Mouse (Mus musculus): ENCODE data around the gene Dhx29.

The Dhx29 gene

GRCm38 (mm10) chr13:112927287-112928001 is at the start of gene Dhx29, which contains the start of gene Mtrex:
Gene Dhx29 (plus strand): TSS chr13:112927454.
Gene Mtrex (minus strand): TSS chr13:112927398.
- TF ChIP-seq GATA4 (IDR thresholded peaks at IDR 0.05; ENCODE audit: insufficient replicate concordance, low read length), result peak; percentile 6; the same call in 1 of the 2 replicates

GRCm38 (mm10) chr13:112887234-112887633 is 40.0 kb upstream of the Dhx29 start:
- TF ChIP-seq GATA4 (IDR thresholded peaks at IDR 0.05; ENCODE audit: insufficient replicate concordance, low read length), result no peak

- TF ChIP-seq GATA4 (IDR thresholded peaks at IDR 0.05; ENCODE audit: insufficient replicate concordance, low read length), result no peak
Observed at GRCm38 (mm10) chr13:112902176-112902575, 25.1 kb upstream of the Dhx29 start.

GRCm38 (mm10) chr13:112909663-112910062 is 17.6 kb upstream of the Dhx29 start:
- TF ChIP-seq GATA4 (IDR thresholded peaks at IDR 0.05; ENCODE audit: insufficient replicate concordance, low read length), result no peak

- no peak for TF ChIP-seq GATA4 (IDR thresholded peaks at IDR 0.05; ENCODE audit: insufficient replicate concordance, low read length)
Observed at GRCm38 (mm10) chr13:112910434-112910833, 16.8 kb upstream of the Dhx29 start.

- TF ChIP-seq GATA4 (IDR thresholded peaks at IDR 0.05; ENCODE audit: insufficient replicate concordance, low read length), result no peak
Observed at GRCm38 (mm10) chr13:112919141-112919865, 8.0 kb upstream of the Dhx29 start.

- no peak for TF ChIP-seq GATA4 (IDR thresholded peaks at IDR 0.05; ENCODE audit: insufficient replicate concordance, low read length)
Observed at GRCm38 (mm10) chr13:112920906-112921305, 6.3 kb upstream of the Dhx29 start.

- no peak for TF ChIP-seq GATA4 (IDR thresholded peaks at IDR 0.05; ENCODE audit: insufficient replicate concordance, low read length)
Observed at GRCm38 (mm10) chr13:112925266-112925665, 2.0 kb upstream of the Dhx29 start.

- TF ChIP-seq GATA4 (IDR thresholded peaks at IDR 0.05; ENCODE audit: insufficient replicate concordance, low read length), result no peak
Observed at GRCm38 (mm10) chr13:112925976-112926375, 1.3 kb upstream of the Dhx29 start.

GRCm38 (mm10) chr13:112926796-112927195 is 458 bp upstream of the Dhx29 start:
- TF ChIP-seq GATA4 (IDR thresholded peaks at IDR 0.05; ENCODE audit: insufficient replicate concordance, low read length), result no peak

GRCm38 (mm10) chr13:112928038-112928668 is 899 bp downstream of the Dhx29 start:
- TF ChIP-seq GATA4 (IDR thresholded peaks at IDR 0.05; ENCODE audit: insufficient replicate concordance, low read length), result no peak

GRCm38 (mm10) chr13:112938130-112938529 is 10.9 kb downstream of the Dhx29 start:
- TF ChIP-seq GATA4 (IDR thresholded peaks at IDR 0.05; ENCODE audit: insufficient replicate concordance, low read length), result no peak

- TF ChIP-seq GATA4 (IDR thresholded peaks at IDR 0.05; ENCODE audit: insufficient replicate concordance, low read length), result no peak
Observed at GRCm38 (mm10) chr13:112941879-112942330, 14.7 kb downstream of the Dhx29 start.

GRCm38 (mm10) chr13:112945312-112945711 is 18.1 kb downstream of the Dhx29 start:
- no peak for TF ChIP-seq GATA4 (IDR thresholded peaks at IDR 0.05; ENCODE audit: insufficient replicate concordance, low read length)

GRCm38 (mm10) chr13:112945900-112946299 is 18.6 kb downstream of the Dhx29 start:
- no peak for TF ChIP-seq GATA4 (IDR thresholded peaks at IDR 0.05; ENCODE audit: insufficient replicate concordance, low read length)

GRCm38 (mm10) chr13:112954067-112954466 is 26.8 kb downstream of the Dhx29 start:
- no peak for TF ChIP-seq GATA4 (IDR thresholded peaks at IDR 0.05; ENCODE audit: insufficient replicate concordance, low read length)
